Mouse (Mus musculus) ES-CJ7 (cell line): ENCODE results near the gene Rapgef4.
A peak's percentile ranks its signal among the peaks of the same experiment; 100 is the strongest.

Experiments used
- DNase-seq: peaks from one replicate; pipeline ENCODE4 v3.0.0; 2011; ENCODE audit warnings: low read depth, low spot score

The Rapgef4 gene

GRCm38 (mm10) chr2:72074999-72075561 is 94.0 kb downstream of the Rapgef4 start:
- peak; percentile 29 for DNase-seq

DNA sequence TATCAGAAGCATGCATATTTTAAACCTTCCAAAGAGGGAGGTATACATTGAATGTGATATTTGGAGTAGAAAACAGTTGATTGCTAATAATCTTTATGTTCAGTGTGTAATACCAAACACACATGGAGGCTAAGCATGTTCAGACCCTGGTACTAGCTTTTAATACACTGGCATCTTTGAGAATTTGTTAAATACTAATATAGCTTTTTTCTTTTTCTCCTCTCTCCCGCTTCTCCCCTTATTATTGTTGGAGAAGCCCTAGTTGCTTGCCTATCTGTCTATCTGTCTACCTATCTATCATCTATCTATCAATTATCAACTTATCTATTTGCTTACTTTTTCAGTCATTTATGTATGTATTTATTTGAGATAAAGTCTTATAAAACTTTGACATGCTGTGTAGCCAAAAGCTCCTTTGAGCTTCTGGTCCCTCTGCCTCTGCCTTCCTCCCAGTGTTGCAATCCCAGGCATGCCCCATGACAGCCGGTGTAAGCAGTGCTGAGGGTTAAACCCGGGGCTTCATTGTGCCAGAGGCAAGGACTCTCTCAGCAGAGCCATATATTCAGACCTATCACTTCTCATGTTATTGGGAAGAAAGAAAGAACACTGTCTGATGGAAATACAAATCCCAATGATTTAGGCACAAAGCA is 96.6 kb downstream of the Rapgef4 start:
- no peak for DNase-seq

DNA sequence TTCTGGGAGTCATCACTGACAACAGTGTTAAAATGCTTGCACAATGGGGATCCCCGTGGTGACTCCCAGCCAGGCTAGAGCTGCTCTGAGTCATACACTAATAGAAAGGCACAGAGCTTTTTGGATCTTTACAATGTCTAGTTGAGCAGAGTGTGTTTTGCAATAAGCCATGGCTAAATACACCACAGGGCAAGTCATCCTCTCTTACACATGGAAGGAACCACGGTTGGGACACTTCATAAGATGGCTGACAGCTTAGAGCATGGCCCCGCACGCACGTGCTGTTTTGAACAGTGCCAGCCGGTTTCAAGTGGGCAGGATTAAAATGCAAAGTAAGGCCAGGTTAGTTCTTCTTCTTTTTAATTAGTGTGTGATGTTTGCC is 97.1 kb downstream of the Rapgef4 start:
- no peak for DNase-seq

- no peak for DNase-seq
Measured at GRCm38 (mm10) chr2:72079110-72079509, 98.1 kb downstream of the Rapgef4 start.

DNA sequence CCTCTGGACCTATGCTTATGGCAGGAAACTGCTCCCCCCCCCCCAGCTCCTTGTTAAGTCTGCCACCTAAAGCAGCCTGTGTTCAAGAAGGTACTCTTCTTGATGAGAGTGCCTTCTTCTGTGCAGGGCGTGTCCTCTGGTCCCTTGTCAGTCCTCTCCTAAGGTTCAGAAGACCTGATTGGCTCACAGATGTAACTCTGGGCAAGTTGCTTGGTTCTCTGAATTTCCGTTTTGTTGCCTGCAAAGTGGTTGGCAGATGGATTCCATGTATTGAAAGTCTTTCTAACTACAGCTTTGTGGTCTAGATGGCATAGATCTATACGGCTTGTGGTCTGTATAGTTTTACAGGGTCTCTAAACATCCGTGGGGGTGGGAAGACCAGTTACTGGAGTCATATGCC is 101.8 kb downstream of the Rapgef4 start:
- DNase-seq, result no peak

GRCm38 (mm10) chr2:72088886-72089285 is 107.8 kb downstream of the Rapgef4 start:
- no peak for DNase-seq

GRCm38 (mm10) chr2:72090061-72090460 is 109.0 kb downstream of the Rapgef4 start:
- DNase-seq, result no peak

DNA sequence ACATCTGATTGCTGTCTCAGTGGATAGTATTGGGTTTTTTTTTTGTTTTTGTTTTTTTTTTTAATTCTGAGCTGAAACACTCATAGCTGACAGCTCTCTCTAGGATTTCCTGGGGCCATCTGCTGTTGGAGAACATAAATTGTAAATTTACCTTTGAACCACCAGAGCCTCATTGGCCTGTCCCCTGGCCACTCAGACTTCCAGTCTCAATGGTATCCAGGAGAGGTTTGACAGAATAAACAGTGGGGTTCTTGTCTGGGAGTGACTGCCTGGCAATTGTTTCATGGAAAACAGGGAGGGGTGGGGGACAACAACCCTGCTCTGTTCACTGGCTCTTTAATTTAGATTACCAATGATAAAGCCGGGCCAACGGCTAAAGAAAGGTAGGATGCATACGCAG is 111.0 kb downstream of the Rapgef4 start:
- no peak for DNase-seq

GRCm38 (mm10) chr2:72093402-72094037 is 112.5 kb downstream of the Rapgef4 start:
- DNase-seq, result no peak

DNA sequence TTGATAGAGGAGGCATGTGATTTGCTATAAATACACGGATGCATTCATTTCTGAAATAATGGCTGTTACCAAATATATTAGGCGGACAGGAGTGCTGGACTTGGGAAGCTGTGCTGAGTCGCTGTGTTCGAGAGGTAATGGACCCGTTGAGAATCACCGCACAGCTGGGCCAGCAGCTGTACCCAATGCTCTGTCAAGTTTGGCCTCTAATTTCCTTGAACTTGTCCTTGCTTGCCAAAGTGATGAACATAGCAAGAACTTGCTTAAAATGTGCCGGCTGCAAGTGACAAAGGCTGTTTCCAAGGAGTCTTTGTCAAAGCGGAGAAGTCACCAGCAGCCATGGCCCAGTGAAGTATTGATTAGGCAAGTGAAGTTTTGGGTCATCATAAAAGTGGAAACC is 113.0 kb downstream of the Rapgef4 start:
- no peak for DNase-seq

- DNase-seq, result no peak
Measured at GRCm38 (mm10) chr2:72094446-72094845, 113.4 kb downstream of the Rapgef4 start.

DNA sequence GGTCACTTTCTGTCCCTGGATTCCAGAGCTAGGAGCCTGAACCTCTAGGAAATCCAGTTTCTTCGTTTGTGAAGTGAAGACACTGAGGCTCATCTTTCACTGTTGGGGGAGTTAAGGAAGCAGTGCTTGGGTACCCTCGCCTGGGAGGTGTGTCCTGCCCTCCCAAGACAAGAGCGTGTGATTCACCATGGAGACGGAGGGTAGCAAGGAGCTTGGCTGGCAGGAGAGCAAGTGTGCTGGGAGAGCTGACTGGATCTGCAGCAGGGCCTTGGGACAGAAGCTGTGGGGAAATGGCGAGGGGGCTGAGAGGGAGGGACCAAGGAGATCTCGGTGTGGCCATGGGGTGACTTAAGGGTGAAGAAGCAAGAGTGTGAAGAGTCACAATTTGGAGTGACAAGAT is 114.0 kb downstream of the Rapgef4 start:
- no peak for DNase-seq

GRCm38 (mm10) chr2:72096345-72096744 is 115.3 kb downstream of the Rapgef4 start:
- peak; percentile 65 for DNase-seq

DNA sequence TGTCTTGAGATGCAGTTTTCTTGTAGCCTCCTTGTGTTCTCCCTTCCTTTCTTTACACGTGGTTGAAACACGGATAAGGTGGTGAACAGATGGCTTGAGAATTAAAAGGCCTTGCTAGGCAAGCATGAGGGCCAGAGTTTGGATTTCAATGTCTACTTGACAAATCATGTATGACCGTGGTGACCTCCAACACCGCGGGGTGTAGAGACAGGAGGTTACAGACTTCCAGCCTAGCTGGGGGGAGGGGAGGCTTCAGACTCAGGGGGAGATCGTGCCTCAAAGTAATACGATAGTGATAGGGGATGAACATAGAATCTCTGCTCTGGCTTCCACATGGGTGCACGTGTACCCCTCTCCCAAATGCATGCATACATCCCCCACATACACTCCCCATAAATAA is 117.3 kb downstream of the Rapgef4 start:
- peak; percentile 16 for DNase-seq

DNA sequence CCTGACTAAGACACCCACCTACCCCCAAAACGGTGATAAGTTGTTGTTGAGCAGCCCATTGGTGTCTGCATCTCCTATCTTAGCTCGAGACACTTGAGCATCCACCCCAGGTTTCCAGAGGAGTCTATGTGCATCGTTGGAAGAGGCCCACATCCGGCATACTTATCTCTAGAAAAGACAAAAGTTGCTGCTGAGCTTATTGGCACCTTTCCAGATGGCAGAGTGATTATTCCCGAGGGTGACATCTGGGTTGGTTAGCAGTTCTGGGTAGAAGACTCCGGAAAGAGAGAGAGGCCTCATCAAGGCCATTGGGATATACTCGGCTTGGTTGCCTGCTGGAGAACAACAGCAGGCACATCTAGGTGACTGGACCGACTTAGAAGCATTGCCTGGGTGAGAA is 123.6 kb downstream of the Rapgef4 start:
- DNase-seq, result no peak

DNA sequence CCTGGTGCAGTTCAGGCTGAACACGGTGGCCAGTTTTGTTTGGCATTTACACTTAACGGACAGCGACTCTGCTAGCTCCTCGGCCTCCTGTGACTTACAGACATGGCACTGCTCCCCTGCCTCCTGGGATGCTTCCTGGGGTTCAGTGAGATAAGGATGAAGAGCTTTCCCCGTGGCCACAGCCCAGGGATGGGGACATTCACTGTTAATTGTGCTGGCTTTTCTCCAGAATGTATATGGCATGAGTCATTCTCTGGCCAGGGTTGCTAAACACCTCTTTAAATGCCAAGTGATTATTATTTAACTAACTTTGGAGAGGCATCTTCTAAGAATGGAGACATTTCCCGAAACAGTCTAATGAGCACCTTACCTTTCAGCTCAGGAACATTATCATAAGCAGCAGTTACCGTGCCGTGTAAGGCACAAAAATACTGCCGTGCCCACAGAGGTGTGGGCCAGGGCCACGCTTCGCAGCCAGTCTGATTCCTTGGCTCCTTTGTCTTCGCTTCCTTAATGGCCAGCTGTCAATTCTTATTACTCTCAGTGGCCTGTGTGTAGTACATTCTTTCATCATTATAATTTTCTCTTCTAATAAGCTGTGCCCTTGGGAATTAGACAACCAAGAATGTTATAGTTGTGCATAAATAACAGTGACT is 126.6 kb downstream of the Rapgef4 start:
- DNase-seq, result no peak

DNA sequence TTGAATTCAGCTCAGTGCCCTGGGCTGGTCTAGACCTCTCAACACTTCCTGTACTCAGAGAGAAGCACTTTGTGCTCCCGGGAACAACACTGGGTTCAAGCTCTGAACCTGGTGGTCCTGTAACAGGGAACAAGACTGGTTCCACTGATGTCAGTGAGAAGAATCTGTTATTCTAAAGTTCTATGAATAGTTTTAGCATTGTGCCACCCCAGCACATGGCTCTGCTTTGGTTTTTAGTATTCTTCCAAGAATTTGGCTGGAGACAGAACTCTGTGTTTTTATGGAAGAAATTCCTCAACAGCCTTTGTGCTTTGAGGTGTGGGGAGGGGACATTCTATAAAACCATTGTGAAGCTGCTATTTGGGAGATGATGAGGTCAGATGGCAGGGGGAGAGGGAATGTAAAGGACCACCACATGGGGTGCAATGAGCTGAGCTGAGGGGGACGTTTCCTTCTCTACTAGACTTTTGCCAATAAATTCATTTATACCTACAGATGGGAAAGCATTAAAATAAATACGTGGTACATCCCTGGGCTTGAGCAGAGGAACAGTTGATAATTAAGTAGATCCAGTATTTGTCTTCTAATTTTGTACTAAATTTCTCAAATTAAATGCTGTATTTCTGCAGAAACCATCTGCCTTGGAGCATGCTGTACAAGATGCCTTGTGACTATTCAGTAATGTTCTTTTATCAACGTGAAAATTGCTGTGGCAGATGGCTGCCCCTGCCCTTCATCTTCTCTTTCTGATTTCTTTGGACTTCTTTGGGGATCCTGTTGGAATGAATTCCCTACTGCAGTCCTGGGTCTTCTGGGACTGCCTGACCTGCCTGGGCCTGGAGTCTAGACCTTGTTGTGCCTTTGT is 127.6 kb downstream of the Rapgef4 start:
- no peak for DNase-seq

GRCm38 (mm10) chr2:72110404-72110803 is 129.4 kb downstream of the Rapgef4 start:
- no peak for DNase-seq

- DNase-seq, result no peak
Measured at GRCm38 (mm10) chr2:72113716-72114115, 132.7 kb downstream of the Rapgef4 start.

- no peak for DNase-seq
Measured at GRCm38 (mm10) chr2:72114148-72114559, 133.1 kb downstream of the Rapgef4 start.

GRCm38 (mm10) chr2:72116103-72116502 is 135.1 kb downstream of the Rapgef4 start:
- DNase-seq, result no peak

- no peak for DNase-seq
Measured at GRCm38 (mm10) chr2:72116698-72117097, 135.7 kb downstream of the Rapgef4 start.
